Mouse (Mus musculus) heart, embryonic 14.5 days (tissue): Measurements from ENCODE around the gene Ccnd3. TPM values are rescaled to one million over a fixed set of nuclear protein-coding genes. Genes with fewer than 3 reads are reported as not detected.
A peak's percentile ranks its signal among the peaks of the same experiment; 100 is the strongest.

Experiments
- ATAC-seq: fragments of 200-750 bp; cut with Nextera tagmentation; 2 replicates; pipeline ENCODE4 v1.8.0; 2017; ENCODE audit warnings: low read depth, moderate TSS enrichment; ENCODE audit not compliant: insufficient number of reproducible peaks, insufficient read depth, low FRiP score
- H3K27ac ChIP-seq, 2 experiments: fragments of 200-500 bp in 1 of 2; fragments of 300-500 bp in 1 of 2; sonication (generic) in 1 of 2; replicated peaks in 1 of 2; 2 replicates each; pipeline ENCODE4 v1.5.1; 2012 to 2014; ENCODE audit warnings: low read depth in 2 of 2, low read length in 2 of 2, control low read depth in 1 of 2, mild to moderate bottlenecking in 1 of 2, mixed read lengths in 1 of 2; ENCODE audit not compliant: control insufficient read depth in 1 of 2, insufficient read depth in 1 of 2
- H3K27me3 ChIP-seq: fragments of 300-500 bp; sonication (generic); 2 replicates; pipeline ENCODE4 v1.6.1; 2014; ENCODE audit warnings: mild to moderate bottlenecking, low read length, control low read depth; ENCODE audit not compliant: control insufficient read depth, insufficient read depth
- H3K36me3 ChIP-seq: fragments of 300-500 bp; sonication (generic); 2 replicates; pipeline ENCODE4 v1.6.1; 2014; ENCODE audit warnings: mild to moderate bottlenecking, control low read depth, low read length, mixed read lengths; ENCODE audit not compliant: control insufficient read depth, insufficient read depth
- H3K4me1 ChIP-seq, 2 experiments: fragments of 200-500 bp in 1 of 2; fragments of 300-500 bp in 1 of 2; sonication (generic) in 1 of 2; 2 replicates each; pipeline ENCODE4 v1.6.1; 2012 to 2014; ENCODE audit warnings: low read length in 2 of 2, control low read depth in 1 of 2, mixed read lengths in 1 of 2; ENCODE audit not compliant: control insufficient read depth in 2 of 2, insufficient read depth in 2 of 2
- H3K4me2 ChIP-seq: fragments of 300-500 bp; sonication (generic); 2 replicates; pipeline ENCODE4 v1.6.1; 2014; ENCODE audit warnings: mild to moderate bottlenecking, low read length
- H3K4me3 ChIP-seq, 2 experiments: fragments of 200-500 bp in 1 of 2; fragments of 300-500 bp in 1 of 2; sonication (generic) in 1 of 2; 2 replicates each; pipeline ENCODE4 v1.5.1; 2012 to 2014; ENCODE audit warnings: low read length in 2 of 2, mild to moderate bottlenecking in 2 of 2, control low read depth in 1 of 2, low read depth in 1 of 2, moderate library complexity in 1 of 2; ENCODE audit not compliant: control insufficient read depth in 1 of 2, insufficient read depth in 1 of 2
- H3K9ac ChIP-seq: fragments of 300-500 bp; sonication (generic); 2 replicates; pipeline ENCODE4 v1.6.1; 2014; ENCODE audit warnings: mild to moderate bottlenecking, low read length
- H3K9me3 ChIP-seq: fragments of 300-500 bp; sonication (generic); 2 replicates; pipeline ENCODE4 v1.6.1; 2016; ENCODE audit warnings: low read length, control low read depth; ENCODE audit not compliant: control insufficient read depth
- WGBS: fragments of 180-500 bp; shearing (Covaris S2); extraction: QIAGEN DNeasy Blood & Tissue Kit; methylation state at CpG from one replicate; pipeline ENCODE4 v1.1.7; 2014; 5-methylcytosine and 5-hydroxymethylcytosine counted together
- polyA plus RNA-seq: library from polyadenylated mRNA; unstranded; fragments of >200 nt; fragmentation: Nextera tagmentation; extraction: Ambion mirVana; gene quantifications from 2 replicates; pipeline ENCODE4 v1.2.1, GENCODE M21; 2014

Ccnd3 gene
- polyA plus RNA-seq, 1 experiment from 2014 or later = 469 TPM

DNA sequence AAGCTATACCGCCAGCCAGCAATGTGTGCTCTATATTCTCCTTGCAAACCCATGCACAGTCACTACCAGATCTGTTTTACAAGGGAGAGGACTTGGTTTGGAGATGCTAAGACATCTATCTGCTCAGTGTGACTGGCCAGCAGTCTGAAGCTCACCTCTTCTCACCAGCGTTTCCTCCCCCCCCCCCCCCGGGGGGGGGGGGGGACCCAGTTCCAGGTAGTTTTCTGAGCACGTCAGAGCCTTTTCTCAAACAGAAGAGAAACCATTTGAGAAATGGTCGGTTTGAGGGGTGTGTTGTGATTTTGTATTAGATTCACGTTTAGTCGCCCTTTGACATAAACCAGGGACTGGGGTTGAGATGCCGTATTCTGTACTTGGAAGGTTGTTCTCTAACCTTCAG, 19.2 kb downstream of the Ccnd3 start:
- Histone ChIP-seq H3K36me3 (no peaks in the 10 kb centered on the region), H3K27me3 (no peaks in the 10 kb centered on the region), H3K9ac (peak overlapping the region; percentile 35; the same call in 1 of the 2 replicates), H3K27ac (peak overlapping the region; percentile 96 to 98), H3K4me2 (no peak overlapping the region), H3K4me1 (peaks cover 57 to 72% of the 10 kb centered on the region in 2 experiments), H3K9me3 (no peaks in the 10 kb centered on the region), H3K4me3 (no peak overlapping the region)
- no peak for ATAC-seq
- WGBS = 66% methylated on average over 8 of the region's 8 CpGs

DNA sequence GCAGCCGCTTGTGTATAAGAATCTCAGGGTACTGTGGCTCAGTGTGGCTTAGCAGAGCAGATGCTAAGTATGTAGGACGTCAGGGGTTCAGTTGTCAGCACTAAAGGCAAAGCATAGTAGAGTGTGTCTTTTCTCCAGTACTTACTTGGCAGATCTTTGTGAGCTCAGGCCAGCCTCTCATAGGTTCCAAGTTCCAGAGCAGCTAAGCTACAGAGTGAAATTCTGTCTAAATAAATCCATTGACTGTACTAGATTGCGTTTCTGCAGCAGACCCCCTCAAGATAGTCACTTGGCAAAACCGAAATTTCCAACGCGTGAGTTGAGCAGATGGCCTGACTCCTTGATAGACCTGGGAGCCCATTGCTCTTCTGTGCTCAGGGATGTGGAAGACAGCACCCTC, 20.1 kb downstream of the Ccnd3 start:
- WGBS = 85% methylated on average over 6 of the region's 6 CpGs
- Histone ChIP-seq H3K27ac (0 out of 4 replicates have a peak overlapping the region, but pooled peaks of 1 of the 2 experiments have one; percentile 30), H3K27me3 (no peaks in the 10 kb centered on the region), H3K36me3 (no peaks in the 10 kb centered on the region), H3K4me2 (no peak overlapping the region), H3K9ac (no peak overlapping the region), H3K4me3 (no peak overlapping the region), H3K4me1 (peaks cover 55 to 63% of the 10 kb centered on the region in 2 experiments), H3K9me3 (no peaks in the 10 kb centered on the region)
- ATAC-seq = no peak

- WGBS = 85% methylated on average over 17 of the region's 17 CpGs
- peaks cover 46 to 49% of the 10 kb centered on the region in 2 experiments for H3K4me1 ChIP-seq
Measured at GRCm38 (mm10) chr17:47526856-47527520, 22.1 kb downstream of the Ccnd3 start.

GRCm38 (mm10) chr17:47527581-47528300, 22.9 kb downstream of the Ccnd3 start:
- Histone ChIP-seq H3K4me2 (peak overlapping the region; percentile 36), H3K27me3 (no peaks in the 10 kb centered on the region), H3K9me3 (no peaks in the 10 kb centered on the region), H3K27ac (peak overlapping the region; percentile 92 to 97), H3K36me3 (no peaks in the 10 kb centered on the region), H3K9ac (peak overlapping the region; percentile 67), H3K4me3 (no peak overlapping the region), H3K4me1 (peaks cover 38 to 41% of the 10 kb centered on the region in 2 experiments)
- peak; percentile 80 for ATAC-seq
- 30% methylated on average over 10 of the region's 10 CpGs for WGBS

More at GRCm38 (mm10) chr17:47526856-47527520, 22.1 kb downstream of the Ccnd3 start:
- Histone ChIP-seq H3K9ac (peak overlapping the region; percentile 67), H3K27ac (peak overlapping the region; percentile 92 to 97), H3K9me3 (no peaks in the 10 kb centered on the region), H3K4me3 (no peak overlapping the region), H3K36me3 (no peaks in the 10 kb centered on the region), H3K27me3 (no peaks in the 10 kb centered on the region), H3K4me2 (peak overlapping the region; percentile 36)
- no peak for ATAC-seq

DNA sequence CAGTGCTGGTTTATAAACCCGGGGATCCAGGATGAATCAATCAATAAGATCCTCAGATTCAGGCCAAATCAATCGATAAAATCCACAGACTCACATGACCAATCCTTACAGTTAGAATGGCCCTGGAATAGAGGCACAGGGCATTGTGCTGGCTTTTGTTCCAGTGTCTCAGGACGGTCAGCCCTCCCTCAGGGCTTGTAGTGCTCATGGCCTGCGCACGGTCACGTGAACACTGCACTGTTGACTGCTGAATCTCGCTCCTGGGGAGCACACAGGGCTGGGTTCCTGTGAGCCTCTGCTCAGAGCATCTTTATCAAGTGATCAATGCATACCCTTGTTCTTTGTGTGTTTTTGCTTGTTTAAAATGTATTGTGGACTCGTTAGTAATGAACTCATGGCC, 24.1 kb downstream of the Ccnd3 start:
- 83% methylated on average over 8 of the region's 8 CpGs for WGBS
- H3K27ac ChIP-seq = peak overlapping the region in 1 of 2 experiments; percentile 33; a peak in 1 of 4 replicates
- no peak overlapping the region for H3K9ac ChIP-seq
- H3K36me3 ChIP-seq = no peaks in the 10 kb centered on the region
- ATAC-seq = no peak
- H3K9me3 ChIP-seq = no peaks in the 10 kb centered on the region
- no peak overlapping the region for H3K4me3 ChIP-seq
- H3K27me3 ChIP-seq = no peaks in the 10 kb centered on the region
- H3K4me2 ChIP-seq = no peak overlapping the region
- H3K4me1 ChIP-seq = peaks cover 28 to 29% of the 10 kb centered on the region in 2 experiments

GRCm38 (mm10) chr17:47529595-47529994, 24.7 kb downstream of the Ccnd3 start:
- WGBS = 92% methylated on average over 11 of the region's 11 CpGs

DNA sequence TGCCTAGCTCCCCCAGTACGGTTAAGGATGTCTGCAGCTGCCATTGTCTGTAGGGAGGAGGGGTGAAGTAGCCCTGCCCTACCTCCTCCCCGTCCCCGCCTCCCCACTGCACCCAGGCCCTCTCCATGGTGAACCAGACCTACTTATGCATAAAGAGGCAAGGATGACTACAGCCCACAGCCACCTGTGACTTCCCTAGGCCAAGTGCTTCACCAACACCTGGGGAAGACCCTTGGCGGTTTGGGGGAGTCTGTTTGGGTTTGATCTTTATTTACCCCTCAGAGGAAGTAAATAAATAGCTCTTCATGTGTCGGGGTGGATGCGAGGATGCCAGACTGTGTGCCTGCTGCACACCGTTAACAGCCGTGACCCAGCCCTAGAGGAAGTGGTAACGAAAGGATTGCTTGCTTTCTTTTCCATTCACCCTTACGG, 26.6 kb downstream of the Ccnd3 start:
- H3K9me3 ChIP-seq = no peaks in the 10 kb centered on the region
- H3K9ac ChIP-seq = no peak overlapping the region
- H3K4me3 ChIP-seq = no peak overlapping the region
- no peaks in the 10 kb centered on the region for H3K36me3 ChIP-seq
- 67% methylated on average over 10 of the region's 10 CpGs for WGBS
- no peaks in the 10 kb centered on the region for H3K27me3 ChIP-seq
- H3K4me2 ChIP-seq = no peak overlapping the region
- no peak for ATAC-seq
- peaks cover 20 to 23% of the 10 kb centered on the region in 2 experiments for H3K4me1 ChIP-seq
- H3K27ac ChIP-seq = no peak overlapping the region

More at GRCm38 (mm10) chr17:47529595-47529994, 24.7 kb downstream of the Ccnd3 start:
- H3K27me3 ChIP-seq = no peaks in the 10 kb centered on the region
- no peaks in the 10 kb centered on the region for H3K9me3 ChIP-seq
- H3K4me2 ChIP-seq = no peak overlapping the region
- no peak for ATAC-seq
- H3K27ac ChIP-seq = no peak overlapping the region
- H3K4me3 ChIP-seq = no peak overlapping the region
- H3K36me3 ChIP-seq = no peaks in the 10 kb centered on the region
- H3K4me1 ChIP-seq = peaks cover 23% of the 10 kb centered on the region in 2 experiments
- no peak overlapping the region for H3K9ac ChIP-seq
